ENCODE assay signal across 9 mouse cellular contexts in the genomic region with DNA sequence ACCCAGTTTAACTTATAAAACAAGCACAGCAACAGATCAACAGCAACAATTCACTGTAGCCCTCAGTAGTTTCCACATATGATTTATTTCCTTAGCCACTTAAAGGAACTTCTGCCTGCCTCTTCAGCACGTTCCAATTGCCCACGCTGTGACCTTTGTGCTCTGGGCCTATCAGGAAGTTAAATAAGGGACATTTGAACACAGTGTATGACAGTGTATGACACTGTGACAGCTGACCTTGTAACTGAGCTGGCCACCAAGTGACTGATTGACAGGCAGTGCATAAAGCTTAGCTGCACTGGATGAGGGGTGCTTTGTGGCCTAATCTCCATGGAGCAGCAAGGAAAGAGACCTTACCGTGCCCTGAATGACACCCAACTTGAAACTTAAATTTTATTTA.
DNase-seq lines count a peak whose midpoint lies in the region; ATAC-seq and TF ChIP-seq lines count a peak whose summit lies in the region.
"Had no signal": no experiment of that assay in that cellular context is flagged by ENCODE, and none has a peak within 500 bp of the region (broad histone marks: within the 10 kb centered on the region; RNA-seq: fewer than 3 reads in every experiment).

No protein-coding gene starts in this region.

- DNase-seq in gastrocnemius, adult 2 months = no peak
- DNase-seq in gastrocnemius, adult 18-20 months (ENCODE audit: low spot score) = no peak
- DNase-seq in lung, postnatal 36 days = peak; percentile 12
- no peak for DNase-seq in lung, postnatal 14 days
- peak; percentile 33 for DNase-seq in yolk sac, embryonic 10.5 days (ENCODE audit: low spot score)
- no peak for DNase-seq in thymus, postnatal 25 days
- DNase-seq in c-Kit-positive CD71-positive TER-119-positive erythroid progenitor cells, embryonic 14.5 days (ENCODE audit: low spot score) = no peak

- no peak overlapping the region; the same call in 1 of the 2 replicates for H3K4me3 ChIP-seq in gastrocnemius, adult 2 months
- H3K4me3 ChIP-seq: lung, embryonic 15.5 days had no signal

- peak overlapping the region; percentile 57 for H3K27ac ChIP-seq in gastrocnemius, adult 2 months
- H3K27ac ChIP-seq: lung, embryonic 15.5 days had no signal

- ATAC-seq in megakaryocyte, adult 5-6 weeks (ENCODE audit: poor library complexity, severe bottlenecking) = peak; percentile 16; the same call in 1 of the 2 replicates

- no peak for TF ChIP-seq CTCF in gastrocnemius, adult 2 months (IDR thresholded peaks at IDR 0.05)

- intact Hi-C loops in gastrocnemius, adult 2 months (cut with DNase I) = loop anchor here (5.0 to 10.0 kb wide), 2 partner anchors 294 to 973 kb away; no protein-coding TSS in a partner anchor

Comparison
In these comparisons a context has a peak if more than half of its experiments do, and no peak if none do; other contexts are left out.
1. DNase-seq: peak in lung, postnatal 36 days (single experiment) and yolk sac, embryonic 10.5 days (single experiment); none in gastrocnemius, adult 2 months (single experiment), gastrocnemius, adult 18-20 months (single experiment), lung, postnatal 14 days (single experiment), thymus, postnatal 25 days (single experiment) and c-Kit-positive CD71-positive TER-119-positive erythroid progenitor cells, embryonic 14.5 days (single experiment).